Mouse (Mus musculus): ENCODE results near the gene Zmym4.

The Zmym4 gene

GRCm38 (mm10) chr4:126814854-126815253 is 153.1 kb downstream of the Zmym4 start:
- DNase-seq = no peak

GRCm38 (mm10) chr4:126813212-126813611 is 154.7 kb downstream of the Zmym4 start:
- no peak for DNase-seq

All from cerebellum, adult 9-10 months (tissue).